Mouse (Mus musculus) embryonic facial prominence, embryonic 10.5 days (tissue): ENCODE measurements around the gene T2. TPM values are rescaled to one million over a fixed set of nuclear protein-coding genes. Genes with fewer than 3 reads are reported as not detected.
"Not testable (repeated sequence)": the region's sequence is repeated elsewhere in the genome, so short reads cannot be mapped to it uniquely, and the experiment has no call there.

ENCODE experiments used
- DNase-seq: peaks from one replicate; pipeline ENCODE4 v3.0.0-alpha.2; 2017; ENCODE audit warnings: low spot score
- H3K27ac ChIP-seq: fragments of 300-500 bp; sonication (generic); replicated peaks from 2 replicates; pipeline ENCODE4 v1.5.1; 2016; ENCODE audit warnings: mild to moderate bottlenecking
- H3K27me3 ChIP-seq: fragments of 300-500 bp; sonication (generic); replicated peaks from 2 replicates; pipeline ENCODE4 v1.6.1; 2016; ENCODE audit warnings: low read depth, mild to moderate bottlenecking; ENCODE audit not compliant: poor library complexity, severe bottlenecking
- H3K36me3 ChIP-seq: fragments of 300-500 bp; sonication (generic); replicated peaks from 2 replicates; pipeline ENCODE4 v1.6.1; 2016; ENCODE audit warnings: mild to moderate bottlenecking, moderate library complexity
- H3K4me1 ChIP-seq: fragments of 300-500 bp; sonication (generic); 2 replicates; pipeline ENCODE4 v1.6.1; 2016
- H3K4me3 ChIP-seq: fragments of 300-500 bp; sonication (generic); 2 replicates; pipeline ENCODE4 v1.5.1; 2016; ENCODE audit warnings: mild to moderate bottlenecking, moderate library complexity
- H3K9me3 ChIP-seq: fragments of 300-500 bp; sonication (generic); 2 replicates; pipeline ENCODE4 v1.6.1; 2016; ENCODE audit warnings: mild to moderate bottlenecking
- WGBS: fragments of 180-500 bp; shearing (Covaris S2); methylation state at CpG from one replicate; pipeline ENCODE4 v1.1.7; 2016; 5-methylcytosine and 5-hydroxymethylcytosine counted together
- polyA plus RNA-seq: library from polyadenylated mRNA; unstranded; fragments of >200 nt; fragmentation: Nextera tagmentation; extraction: Ambion mirVana; gene quantifications from 2 replicates; pipeline ENCODE4 v1.2.1, GENCODE M21; 2016

The T2 gene
- polyA plus RNA-seq, 1 experiment from 2014 or later: 0.87 TPM

- no peak overlapping the region for H3K4me3 ChIP-seq
Observed at GRCm38 (mm10) chr17:8370634-8371229, 14.9 kb downstream of the T2 start.

DNA sequence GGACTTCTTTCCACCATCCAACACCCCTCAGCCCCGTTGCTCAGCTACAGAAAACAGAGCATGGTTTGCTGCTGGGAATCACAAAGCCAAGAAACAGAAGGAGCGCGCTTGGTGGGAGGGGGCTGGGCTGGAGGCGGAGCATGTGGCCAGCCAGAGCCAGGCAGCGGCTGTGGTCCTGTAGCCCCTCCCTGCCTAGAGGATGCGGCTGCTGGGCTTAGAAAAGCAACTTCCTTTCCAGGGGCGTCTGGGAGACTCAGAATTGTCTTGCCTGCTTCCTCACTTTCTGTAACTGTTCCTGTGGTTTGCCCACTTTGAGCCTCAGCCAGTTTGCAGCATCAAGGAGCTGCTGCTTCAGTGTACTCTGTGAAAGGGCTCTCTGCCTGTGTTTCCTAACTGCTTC, 16.0 kb downstream of the T2 start:
- DNase-seq: peak; percentile 92
- WGBS: 0% methylated on average over 7 of the region's 7 CpGs
- Histone ChIP-seq H3K4me1 (peaks cover 72% of the 10 kb centered on the region), H3K9me3 (no peaks in the 10 kb centered on the region), H3K36me3 (no peaks in the 10 kb centered on the region), H3K27me3 (0 out of 2 replicates have a peak, but pooled peaks cover 2% of the 10 kb centered on the region), H3K27ac (peak overlapping the region; percentile 92), H3K4me3 (peak overlapping the region; percentile 54)

More at GRCm38 (mm10) chr17:8370634-8371229, 14.9 kb downstream of the T2 start:
- WGBS: 23% methylated on average over 13 of the region's 13 CpGs
- no peaks in the 10 kb centered on the region for H3K36me3 ChIP-seq
- no peaks in the 10 kb centered on the region for H3K9me3 ChIP-seq
- peak overlapping the region; percentile 92 for H3K27ac ChIP-seq
- peak; percentile 76 for DNase-seq
- peaks cover 66% of the 10 kb centered on the region for H3K4me1 ChIP-seq
- H3K27me3 ChIP-seq: 0 out of 2 replicates have a peak, but pooled peaks cover 7% of the 10 kb centered on the region

DNA sequence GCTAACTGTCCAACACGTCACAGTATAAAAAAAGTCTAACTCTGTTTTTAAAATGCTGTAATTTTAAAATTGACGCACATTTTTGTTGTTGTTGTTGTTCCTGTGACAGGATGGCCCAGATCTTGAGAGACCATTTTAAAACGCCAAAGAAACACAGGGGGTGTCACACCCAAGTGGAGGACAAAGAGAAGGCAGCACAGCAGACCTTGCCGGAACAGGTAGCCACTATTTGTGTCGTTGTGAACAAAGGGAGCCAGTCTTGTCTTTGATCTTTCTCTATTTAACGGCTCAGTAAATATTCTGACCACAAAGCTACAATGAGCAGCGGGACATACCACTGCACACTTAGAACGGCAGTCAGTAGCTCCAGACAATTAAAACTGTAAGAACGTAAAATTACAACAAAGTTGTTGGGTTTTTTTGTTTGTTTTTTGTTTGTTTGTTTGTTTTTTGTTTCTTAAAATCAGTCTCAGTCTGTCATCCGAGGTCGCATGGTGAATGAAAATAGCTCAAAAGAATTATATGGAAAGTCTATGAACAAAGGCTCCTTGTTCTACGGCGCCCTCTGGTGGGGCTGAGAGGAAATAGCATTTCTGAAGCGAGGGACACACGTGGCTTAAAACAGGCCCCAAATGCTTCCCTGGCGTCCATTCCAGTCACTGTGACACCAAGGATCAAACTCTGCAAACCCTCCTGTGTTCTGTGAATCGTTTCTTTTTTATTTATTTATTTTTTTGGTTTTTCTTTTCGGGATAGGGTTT, 16.7 kb downstream of the T2 start:
- Histone ChIP-seq H3K36me3 (no peaks in the 10 kb centered on the region), H3K9me3 (no peaks in the 10 kb centered on the region), H3K27ac (peak overlapping the region; percentile 92), H3K27me3 (no peaks in the 10 kb centered on the region), H3K4me1 (peaks cover 67% of the 10 kb centered on the region), H3K4me3 (peak overlapping the region; percentile 54)
- WGBS: 3% methylated on average over 18 of the region's 18 CpGs
- DNase-seq: peak; percentile 86

GRCm38 (mm10) chr17:8377298-8377697, 21.5 kb downstream of the T2 start:
- WGBS: 61% methylated on average over 5 of the region's 5 CpGs

GRCm38 (mm10) chr17:8385441-8385840, 29.6 kb downstream of the T2 start:
- WGBS: 96% methylated on average over 2 of the region's 2 CpGs
- peaks cover 38% of the 10 kb centered on the region for H3K27me3 ChIP-seq
- no peak overlapping the region for H3K4me3 ChIP-seq
- no peak for DNase-seq
- H3K36me3 ChIP-seq: no peaks in the 10 kb centered on the region
- no peaks in the 10 kb centered on the region for H3K9me3 ChIP-seq
- H3K27ac ChIP-seq: no peak overlapping the region
- H3K4me1 ChIP-seq: peaks cover 10% of the 10 kb centered on the region

More at GRCm38 (mm10) chr17:8377298-8377697, 21.5 kb downstream of the T2 start:
- no peak for DNase-seq
- H3K4me3 ChIP-seq: no peak overlapping the region
- no peak overlapping the region for H3K27ac ChIP-seq
- no peaks in the 10 kb centered on the region for H3K9me3 ChIP-seq
- peaks cover 34% of the 10 kb centered on the region for H3K4me1 ChIP-seq
- no peaks in the 10 kb centered on the region for H3K36me3 ChIP-seq
- H3K27me3 ChIP-seq: no peaks in the 10 kb centered on the region

GRCm38 (mm10) chr17:8388463-8388862, 32.7 kb downstream of the T2 start:
- 4% methylated on average over 13 of the region's 13 CpGs for WGBS
- peaks cover 57% of the 10 kb centered on the region for H3K27me3 ChIP-seq
- H3K9me3 ChIP-seq: no peaks in the 10 kb centered on the region
- peak; percentile 69 for DNase-seq
- peak overlapping the region; percentile 42; the same call in 1 of the 2 replicates for H3K4me3 ChIP-seq
- H3K27ac ChIP-seq: no peak overlapping the region
- no peaks in the 10 kb centered on the region for H3K36me3 ChIP-seq
- peaks cover 12% of the 10 kb centered on the region for H3K4me1 ChIP-seq

DNA sequence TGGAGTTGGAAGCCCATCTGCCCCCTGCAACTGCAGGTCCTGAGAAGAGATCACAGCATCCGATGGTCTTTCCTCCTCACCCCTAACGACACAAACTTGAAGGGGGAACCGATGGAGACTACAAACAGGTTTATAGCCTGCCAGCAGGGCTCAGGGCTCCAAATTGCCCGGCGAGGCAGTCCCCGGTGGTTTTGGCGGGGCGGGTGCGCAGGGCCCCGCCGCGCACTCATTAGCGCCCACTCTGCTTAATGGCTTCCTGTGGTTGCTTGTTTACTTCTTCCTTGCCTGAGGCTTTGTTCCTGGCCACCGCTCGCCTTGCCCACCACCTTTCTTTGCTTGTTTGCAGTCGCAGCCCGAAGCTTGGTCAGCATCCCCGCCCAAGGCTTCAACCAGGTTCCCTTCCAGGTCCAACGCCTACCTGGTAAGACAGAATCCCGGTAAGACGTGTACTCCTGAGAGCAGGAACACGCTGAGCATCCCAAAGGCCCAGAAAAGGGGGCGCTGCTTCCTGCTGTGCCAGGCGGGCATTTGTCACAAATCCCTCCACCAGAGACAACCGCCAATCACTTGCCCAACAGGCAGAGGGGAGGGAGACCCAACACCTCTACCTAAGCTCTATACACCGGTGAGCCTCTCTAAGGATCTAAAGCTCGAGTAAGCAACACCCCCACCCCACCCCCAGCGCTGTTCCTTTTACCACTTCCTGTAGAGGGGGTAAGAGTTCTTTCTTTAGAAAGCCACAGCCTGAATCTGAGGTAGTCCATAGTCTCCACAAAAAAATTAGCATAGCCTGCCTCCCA, 33.4 kb downstream of the T2 start:
- no peaks in the 10 kb centered on the region for H3K36me3 ChIP-seq
- under 1% methylated on average over 28 of the region's 28 CpGs for WGBS
- peak; percentile 29 for DNase-seq
- H3K9me3 ChIP-seq: no peaks in the 10 kb centered on the region
- H3K4me1 ChIP-seq: peaks cover 12% of the 10 kb centered on the region
- peaks cover 57% of the 10 kb centered on the region for H3K27me3 ChIP-seq
- peak overlapping the region; percentile 42 for H3K4me3 ChIP-seq
- H3K27ac ChIP-seq: no peak overlapping the region

GRCm38 (mm10) chr17:8389790-8390095, 34.0 kb downstream of the T2 start:
- 7% methylated on average over 10 of the region's 10 CpGs for WGBS
- Histone ChIP-seq H3K27me3 (peaks cover 57% of the 10 kb centered on the region), H3K4me3 (0 out of 2 replicates have a peak overlapping the region, but pooled peaks have one; percentile 42), H3K27ac (no peak overlapping the region), H3K9me3 (no peaks in the 10 kb centered on the region), H3K4me1 (peaks cover 12% of the 10 kb centered on the region), H3K36me3 (no peaks in the 10 kb centered on the region)
- no peak for DNase-seq

- no peak overlapping the region for H3K27ac ChIP-seq
- WGBS: 59% methylated on average over 4 of the region's 4 CpGs
- no peaks in the 10 kb centered on the region for H3K36me3 ChIP-seq
- no peak for DNase-seq
- peaks cover 57% of the 10 kb centered on the region for H3K27me3 ChIP-seq
- no peak overlapping the region for H3K4me3 ChIP-seq
- H3K4me1 ChIP-seq: peaks cover 12% of the 10 kb centered on the region
- no peaks in the 10 kb centered on the region for H3K9me3 ChIP-seq
Observed at GRCm38 (mm10) chr17:8390487-8390886, 34.7 kb downstream of the T2 start.

DNA sequence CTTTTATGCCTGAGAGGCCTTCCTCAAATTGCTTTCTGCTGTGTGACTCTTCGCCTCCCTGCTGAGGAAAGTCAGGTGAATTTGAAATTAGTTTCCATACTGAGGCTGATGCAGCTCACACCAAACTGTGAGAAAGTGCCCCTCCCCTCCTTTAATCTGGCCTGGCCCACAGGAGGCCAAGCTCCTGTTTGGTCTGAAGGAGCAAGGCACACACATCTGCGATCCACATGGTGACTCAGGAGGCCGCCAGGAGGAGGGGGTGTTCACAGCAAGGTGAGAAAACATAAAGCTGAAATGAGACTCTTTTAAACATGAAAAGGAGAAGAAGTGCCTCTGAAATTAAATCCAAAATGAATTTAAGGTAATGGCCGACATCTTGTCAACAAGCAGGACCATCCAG, 40.6 kb downstream of the T2 start:
- Histone ChIP-seq H3K27ac (no peak overlapping the region), H3K4me1 (peaks cover 20% of the 10 kb centered on the region; the same call in 1 of the 2 replicates), H3K4me3 (no peak overlapping the region), H3K27me3 (peaks cover 10% of the 10 kb centered on the region), H3K9me3 (no peaks in the 10 kb centered on the region), H3K36me3 (no peaks in the 10 kb centered on the region)
- DNase-seq: peak; percentile 53
- 53% methylated on average over 4 of the region's 4 CpGs for WGBS

GRCm38 (mm10) chr17:8397946-8398345, 42.2 kb downstream of the T2 start:
- Histone ChIP-seq H3K9me3 (no peaks in the 10 kb centered on the region), H3K4me3 (no peak overlapping the region), H3K27me3 (no peaks in the 10 kb centered on the region), H3K4me1 (peaks cover 18% of the 10 kb centered on the region; the same call in 1 of the 2 replicates), H3K36me3 (no peaks in the 10 kb centered on the region), H3K27ac (no peak overlapping the region)
- WGBS: 77% methylated on average over 2 of the region's 2 CpGs
- DNase-seq: no peak

DNA sequence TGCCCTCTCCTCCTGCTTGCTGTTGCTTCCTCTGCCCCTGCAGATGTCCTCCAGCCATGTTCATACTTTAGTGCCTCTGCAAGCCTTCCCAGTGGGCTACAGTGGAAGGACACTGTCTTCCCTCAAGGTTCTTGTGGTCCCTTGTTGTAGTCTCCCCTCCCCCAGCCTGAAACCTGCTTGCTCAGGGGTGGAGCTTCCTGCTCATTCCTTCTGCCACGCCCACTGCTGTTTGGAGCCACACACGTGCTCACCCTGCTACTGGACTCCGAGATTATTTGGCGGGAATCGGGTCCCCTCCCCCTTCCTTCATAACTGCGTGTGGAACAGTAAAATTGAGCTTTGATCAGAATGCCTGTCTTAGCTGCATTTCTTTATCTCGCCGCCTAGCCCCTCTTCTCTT, 48.1 kb downstream of the T2 start:
- not testable (repeated sequence) for H3K4me3 ChIP-seq, H3K27ac ChIP-seq, DNase-seq, H3K9me3 ChIP-seq, H3K36me3 ChIP-seq
- Histone ChIP-seq H3K4me1 (peaks cover 28% of the 10 kb centered on the region), H3K27me3 (peaks cover 10% of the 10 kb centered on the region)
- WGBS: 59% methylated on average over 8 of the region's 8 CpGs
